Mouse (Mus musculus) MEL (cell line): Measurements from ENCODE around the gene Mettl27. TPM values are rescaled to one million over a fixed set of nuclear protein-coding genes. Genes with fewer than 3 reads are reported as not detected.

Experiments
- polyA plus RNA-seq, 2 experiments: library from polyadenylated mRNA; stranded (reverse) in 1 of 2; unstranded in 1 of 2; fragments of >175 nt in 1 of 2; fragments of >200 nt in 1 of 2; gene quantifications; 2 replicates each; pipeline versions ENCODE4 v1.2.1 to v1.2.4; 2012; ENCODE audit warnings: low replicate concordance in 2 of 2, low read depth in 1 of 2; ENCODE audit not compliant: insufficient read length in 2 of 2, insufficient read depth in 1 of 2, missing spikeins in 1 of 2
- total RNA-seq: library from RNA; depleted of rRNA; stranded (reverse); fragments of 300-350 nt; gene quantifications from 2 replicates; pipeline ENCODE4 v1.2.3, GENCODE M21; 2012; rRNA removed

Gene Mettl27
- total and polyA plus RNA-seq, 3 experiments, result 0.96 to 3.1 TPM; not detected in 1

Other genes with a start within 250 kb of the Mettl27 start
- 5.6 and 7.3 TPM in 2 replicates for gene Limk1, start 243.8 kb upstream of the Mettl27 start, total RNA-seq
- gene Limk1, start 243.8 kb upstream of the Mettl27 start, polyA plus RNA-seq, result 10 to 100 TPM in 1 of 2 experiments, not detected in 1; 14.8 TPM
- gene Eln, start 185.0 kb upstream of the Mettl27 start, total RNA-seq, result not detected in 2 replicates
- gene Eln, start 185.0 kb upstream of the Mettl27 start, polyA plus RNA-seq, result not detected
- gene Tmem270, start 25.6 kb upstream of the Mettl27 start, total RNA-seq, result not detected in 2 replicates
- not detected for gene Tmem270, start 25.6 kb upstream of the Mettl27 start, polyA plus RNA-seq
- 5.4 and 13.1 TPM in 2 replicates for gene Cldn13, start 16.8 kb upstream of the Mettl27 start, total RNA-seq
- gene Cldn13, start 16.8 kb upstream of the Mettl27 start, polyA plus RNA-seq, result 1 to 10 TPM in 1 of 2 experiments, not detected in 1; 5.7 TPM
- gene Cldn4, start 14.6 kb downstream of the Mettl27 start, total RNA-seq, result 0.08 TPM in 1 of 2 replicates, not detected in the other
- under 1 TPM in 1 of 2 experiments, not detected in 1; 0.04 TPM for gene Cldn4, start 14.6 kb downstream of the Mettl27 start, polyA plus RNA-seq
- gene Cldn3, start 53.8 kb downstream of the Mettl27 start, total RNA-seq, result not detected in 2 replicates
- 1 to 10 TPM in 1 of 2 experiments, not detected in 1; 1.1 TPM for gene Cldn3, start 53.8 kb downstream of the Mettl27 start, polyA plus RNA-seq
- gene Abhd11, start 76.8 kb downstream of the Mettl27 start, total RNA-seq, result 43.0 and 55.9 TPM in 2 replicates
- 10 to 100 TPM in 1 of 2 experiments, not detected in 1; 51.7 TPM for gene Abhd11, start 76.8 kb downstream of the Mettl27 start, polyA plus RNA-seq
- gene Stx1a, start 91.1 kb downstream of the Mettl27 start, total RNA-seq, result 3.2 and 3.3 TPM in 2 replicates
- gene Stx1a, start 91.1 kb downstream of the Mettl27 start, polyA plus RNA-seq, result 1 to 10 TPM in 1 of 2 experiments, not detected in 1; 6.0 TPM
- gene Dnajc30, start 131.8 kb downstream of the Mettl27 start, total RNA-seq, result 6.5 and 7.4 TPM in 2 replicates
- 10 to 100 TPM in 1 of 2 experiments, not detected in 1; 15.6 TPM for gene Dnajc30, start 131.8 kb downstream of the Mettl27 start, polyA plus RNA-seq
- 87.5 and 101 TPM in 2 replicates for gene Bud23, start 132.6 kb downstream of the Mettl27 start, total RNA-seq
- 100 to 1,000 TPM in 1 of 2 experiments, not detected in 1; 222 TPM for gene Bud23, start 132.6 kb downstream of the Mettl27 start, polyA plus RNA-seq
- gene Vps37d, start 145.9 kb downstream of the Mettl27 start, total RNA-seq, result 0.23 and 0.31 TPM in 2 replicates
- gene Vps37d, start 145.9 kb downstream of the Mettl27 start, polyA plus RNA-seq, result 1 to 10 TPM in 1 of 2 experiments, not detected in 1; 1.2 TPM
- not detected in 2 replicates for gene Mlxipl, start 157.5 kb downstream of the Mettl27 start, total RNA-seq
- not detected for gene Mlxipl, start 157.5 kb downstream of the Mettl27 start, polyA plus RNA-seq
- 19.3 and 20.5 TPM in 2 replicates for gene Tbl2, start 217.3 kb downstream of the Mettl27 start, total RNA-seq
- 10 to 100 TPM in 1 of 2 experiments, not detected in 1; 30.3 TPM for gene Tbl2, start 217.3 kb downstream of the Mettl27 start, polyA plus RNA-seq
- gene Bcl7b, start 235.9 kb downstream of the Mettl27 start, total RNA-seq, result 44.6 and 45.1 TPM in 2 replicates
- 10 to 100 TPM in 1 of 2 experiments, not detected in 1; 76.0 TPM for gene Bcl7b, start 235.9 kb downstream of the Mettl27 start, polyA plus RNA-seq